Mouse (Mus musculus): Measurements from ENCODE around the gene Gypa. TPM values are rescaled to one million over a fixed set of nuclear protein-coding genes. Genes with fewer than 3 reads are reported as not detected.

Gypa gene
- polyA plus RNA-seq, 1 experiment from 2014 or later: 16.9 TPM

- 86% methylated on average over 2 of the region's 2 CpGs for WGBS
- Histone ChIP-seq H3K4me1 (peaks cover 6% of the 10 kb centered on the region), H3K4me3 (no peak overlapping the region), H3K36me3 (no peaks in the 10 kb centered on the region), H3K27me3 (ENCODE audit: low read depth, poor library complexity, severe bottlenecking) (no peaks in the 10 kb centered on the region), H3K27ac (replicated peaks) (no peak overlapping the region), H3K9me3 (replicated peaks) (no peaks in the 10 kb centered on the region)
- DNase-seq (ENCODE audit: low spot score): no peak
These were observed 722 bp downstream of the Gypa start for GRCm38 (mm10) chr8:80494346-80494660.

GRCm38 (mm10) chr8:80494819-80495218, 1.2 kb downstream of the Gypa start:
- H3K36me3 ChIP-seq: no peaks in the 10 kb centered on the region
- H3K4me1 ChIP-seq: peaks cover 6% of the 10 kb centered on the region
- H3K4me3 ChIP-seq: no peak overlapping the region
- WGBS: 77% methylated on average over 5 of the region's 5 CpGs
- H3K27ac ChIP-seq (replicated peaks): no peak overlapping the region
- no peaks in the 10 kb centered on the region for H3K9me3 ChIP-seq (replicated peaks)
- no peak for DNase-seq (ENCODE audit: low spot score)
- H3K27me3 ChIP-seq (ENCODE audit: low read depth, poor library complexity, severe bottlenecking): no peaks in the 10 kb centered on the region

GRCm38 (mm10) chr8:80495527-80495926, 1.9 kb downstream of the Gypa start:
- WGBS: 89% methylated on average over 6 of the region's 6 CpGs
- no peaks in the 10 kb centered on the region for H3K9me3 ChIP-seq (replicated peaks)
- H3K36me3 ChIP-seq: no peaks in the 10 kb centered on the region
- H3K4me3 ChIP-seq: no peak overlapping the region
- H3K4me1 ChIP-seq: peaks cover 6% of the 10 kb centered on the region
- no peak for DNase-seq (ENCODE audit: low spot score)
- H3K27me3 ChIP-seq (ENCODE audit: low read depth, poor library complexity, severe bottlenecking): no peaks in the 10 kb centered on the region
- no peak overlapping the region for H3K27ac ChIP-seq (replicated peaks)

- Histone ChIP-seq H3K36me3 (no peaks in the 10 kb centered on the region), H3K4me1 (peaks cover 6% of the 10 kb centered on the region), H3K27ac (replicated peaks) (no peak overlapping the region), H3K9me3 (replicated peaks) (no peaks in the 10 kb centered on the region), H3K4me3 (no peak overlapping the region), H3K27me3 (ENCODE audit: low read depth, poor library complexity, severe bottlenecking) (no peaks in the 10 kb centered on the region)
- WGBS: 87% methylated on average over 4 of the region's 4 CpGs
- DNase-seq (ENCODE audit: low spot score): no peak
These were observed 3.7 kb downstream of the Gypa start for GRCm38 (mm10) chr8:80497323-80497722.

- H3K27me3 ChIP-seq (ENCODE audit: low read depth, poor library complexity, severe bottlenecking): no peaks in the 10 kb centered on the region
- H3K27ac ChIP-seq (replicated peaks): no peak overlapping the region
- H3K4me1 ChIP-seq: no peaks in the 10 kb centered on the region
- H3K9me3 ChIP-seq (replicated peaks): no peaks in the 10 kb centered on the region
- H3K36me3 ChIP-seq: no peaks in the 10 kb centered on the region
- WGBS: 85% methylated on average over 2 of the region's 2 CpGs
- no peak overlapping the region for H3K4me3 ChIP-seq
- no peak for DNase-seq (ENCODE audit: low spot score)
These were observed 6.7 kb downstream of the Gypa start for GRCm38 (mm10) chr8:80500244-80500643.

- Histone ChIP-seq H3K27ac (replicated peaks) (no peak overlapping the region), H3K4me3 (no peak overlapping the region), H3K9me3 (replicated peaks) (no peaks in the 10 kb centered on the region), H3K36me3 (no peaks in the 10 kb centered on the region), H3K4me1 (no peaks in the 10 kb centered on the region), H3K27me3 (ENCODE audit: low read depth, poor library complexity, severe bottlenecking) (no peaks in the 10 kb centered on the region)
- no peak for DNase-seq (ENCODE audit: low spot score)
- WGBS: 88% methylated on average over 3 of the region's 3 CpGs
These were observed 7.2 kb downstream of the Gypa start for GRCm38 (mm10) chr8:80500773-80501172.

GRCm38 (mm10) chr8:80501283-80501682, 7.7 kb downstream of the Gypa start:
- no peak overlapping the region for H3K4me3 ChIP-seq
- no peak for DNase-seq (ENCODE audit: low spot score)
- no peaks in the 10 kb centered on the region for H3K9me3 ChIP-seq (replicated peaks)
- WGBS: 79% methylated on average over 6 of the region's 6 CpGs
- H3K36me3 ChIP-seq: no peaks in the 10 kb centered on the region
- H3K27ac ChIP-seq (replicated peaks): no peak overlapping the region
- no peaks in the 10 kb centered on the region for H3K27me3 ChIP-seq (ENCODE audit: low read depth, poor library complexity, severe bottlenecking)
- H3K4me1 ChIP-seq: no peaks in the 10 kb centered on the region

- no peak for DNase-seq (ENCODE audit: low spot score)
- no peaks in the 10 kb centered on the region for H3K27me3 ChIP-seq (ENCODE audit: low read depth, poor library complexity, severe bottlenecking)
- H3K36me3 ChIP-seq: no peaks in the 10 kb centered on the region
- no peaks in the 10 kb centered on the region for H3K4me1 ChIP-seq
- H3K9me3 ChIP-seq (replicated peaks): no peaks in the 10 kb centered on the region
- H3K27ac ChIP-seq (replicated peaks): no peak overlapping the region
- no peak overlapping the region for H3K4me3 ChIP-seq
- 91% methylated on average over 5 of the region's 5 CpGs for WGBS
These were observed 33.1 kb downstream of the Gypa start for GRCm38 (mm10) chr8:80526382-80527355.

GRCm38 (mm10) chr8:80541836-80542235, 48.3 kb downstream of the Gypa start:
- WGBS: 89% methylated on average over 3 of the region's 3 CpGs
- Histone ChIP-seq H3K27me3 (ENCODE audit: low read depth, poor library complexity, severe bottlenecking) (no peaks in the 10 kb centered on the region), H3K4me3 (no peak overlapping the region), H3K9me3 (replicated peaks) (peaks cover 4% of the 10 kb centered on the region), H3K27ac (replicated peaks) (no peak overlapping the region), H3K36me3 (no peaks in the 10 kb centered on the region), H3K4me1 (no peaks in the 10 kb centered on the region)
- no peak for DNase-seq (ENCODE audit: low spot score)

- Histone ChIP-seq H3K36me3 (no peaks in the 10 kb centered on the region), H3K27me3 (ENCODE audit: low read depth, poor library complexity, severe bottlenecking) (no peaks in the 10 kb centered on the region), H3K9me3 (replicated peaks) (no peaks in the 10 kb centered on the region), H3K4me3 (no peak overlapping the region), H3K27ac (replicated peaks) (no peak overlapping the region), H3K4me1 (peaks cover 3% of the 10 kb centered on the region; the same call in 1 of the 2 replicates)
- DNase-seq (ENCODE audit: low spot score): no peak
These were observed 56.9 kb downstream of the Gypa start for GRCm38 (mm10) chr8:80550436-80550835.

- H3K9me3 ChIP-seq (replicated peaks): no peaks in the 10 kb centered on the region
- 59% methylated on average over 3 of the region's 3 CpGs for WGBS
- H3K4me3 ChIP-seq: no peak overlapping the region
- no peaks in the 10 kb centered on the region for H3K27me3 ChIP-seq (ENCODE audit: low read depth, poor library complexity, severe bottlenecking)
- no peaks in the 10 kb centered on the region for H3K36me3 ChIP-seq
- peaks cover 3% of the 10 kb centered on the region; the same call in 1 of the 2 replicates for H3K4me1 ChIP-seq
- no peak overlapping the region for H3K27ac ChIP-seq (replicated peaks)
- DNase-seq (ENCODE audit: low spot score): no peak
These were observed 57.7 kb downstream of the Gypa start for GRCm38 (mm10) chr8:80551303-80551702.

GRCm38 (mm10) chr8:80554991-80555390, 61.4 kb downstream of the Gypa start:
- Histone ChIP-seq H3K36me3 (no peaks in the 10 kb centered on the region), H3K4me3 (no peak overlapping the region)
- 88% methylated on average over 2 of the region's 2 CpGs for WGBS

More at GRCm38 (mm10) chr8:80554991-80555390, 61.4 kb downstream of the Gypa start:
- Histone ChIP-seq H3K27me3 (ENCODE audit: low read depth, poor library complexity, severe bottlenecking) (no peaks in the 10 kb centered on the region), H3K27ac (replicated peaks) (no peak overlapping the region), H3K4me1 (peaks cover 3% of the 10 kb centered on the region; the same call in 1 of the 2 replicates), H3K9me3 (replicated peaks) (no peaks in the 10 kb centered on the region)
- DNase-seq (ENCODE audit: low spot score): no peak

Measured in midbrain, embryonic 10.5 days (tissue).